ENCODE assay signal across 9 mouse cellular contexts in genomic region chr6:104028439-104029091, GRCm38 (mm10).
DNase-seq lines count a peak whose midpoint lies in the region; ATAC-seq and TF ChIP-seq lines count a peak whose summit lies in the region.
"Had no signal": no experiment of that assay in that cellular context is flagged by ENCODE, and none has a peak within 500 bp of the region (broad histone marks: within the 10 kb centered on the region; RNA-seq: fewer than 3 reads in every experiment).

No protein-coding gene starts in this region.

- no peak overlapping the region for H3K27ac ChIP-seq in layer of hippocampus, adult 2 months
- H3K27ac ChIP-seq in lung, embryonic 16.5 days (ENCODE audit: low read length), result no peak overlapping the region
- H3K27ac ChIP-seq: limb, embryonic 12.5 days had no signal

- no peaks in the 10 kb centered on the region for H3K4me1 ChIP-seq in E14TG2a.4 (replicated peaks; ENCODE audit: low read depth, low read length)
- no peaks in the 10 kb centered on the region for H3K4me1 ChIP-seq in lung, embryonic 16.5 days (replicated peaks; ENCODE audit: control insufficient read depth, insufficient read depth, low read length)
- H3K4me1 ChIP-seq: limb, embryonic 12.5 days had no signal

- peak; percentile 78 for DNase-seq in ZHBTc4 (ENCODE audit: low read depth, low spot score)
- DNase-seq in cerebellum, postnatal 4 days (ENCODE audit: low spot score in 2 of 2), result peak; percentile 69 to 86
- peak; percentile 41 for DNase-seq in gastrocnemius, postnatal 14 days
- peak; percentile 80 to 86 for DNase-seq in layer of hippocampus, adult 2 months (ENCODE audit: low spot score in 2 of 2)
- peak; percentile 70 for DNase-seq in retina, postnatal 7 days (ENCODE audit: low read depth, low spot score)

- H3K27me3 ChIP-seq in E14TG2a.4 (ENCODE audit: insufficient read depth, low read length), result no peaks in the 10 kb centered on the region
- no peaks in the 10 kb centered on the region for H3K27me3 ChIP-seq in lung, embryonic 16.5 days (ENCODE audit: control insufficient read depth, insufficient read depth, low read depth, low read length)
- H3K27me3 ChIP-seq: limb, embryonic 12.5 days had no signal

- H3K36me3 ChIP-seq in E14TG2a.4 (ENCODE audit: insufficient read depth, low read length), result no peaks in the 10 kb centered on the region
- H3K36me3 ChIP-seq in lung, embryonic 16.5 days (ENCODE audit: control insufficient read depth, insufficient read depth, low read length), result no peaks in the 10 kb centered on the region
- H3K36me3 ChIP-seq: limb, embryonic 12.5 days had no signal

- WGBS in lung, embryonic 16.5 days, result 7% methylated on average over 9 of the region's 9 CpGs

- H3K9ac ChIP-seq in lung, embryonic 16.5 days (ENCODE audit: low read length), result no peak overlapping the region
- H3K9ac ChIP-seq: limb, embryonic 12.5 days had no signal

- no peak overlapping the region for H3K4me2 ChIP-seq in lung, embryonic 16.5 days (ENCODE audit: low read depth, low read length)
- H3K4me2 ChIP-seq: limb, embryonic 12.5 days had no signal

- peak; percentile 53 for TF ChIP-seq CTCF in E14TG2a.4 (conservative IDR thresholded peaks at IDR 0.05; ENCODE audit: low read length)
- TF ChIP-seq CTCF in layer of hippocampus, adult 2 months (conservative IDR thresholded peaks at IDR 0.05), result peak; percentile 93

- peak; percentile 57 for ATAC-seq in lung, embryonic 16.5 days (ENCODE audit: low read depth)
- no peak for ATAC-seq in activated CD4-positive, CD25-positive, alpha-beta regulatory T cell, adult 4 months

- intact Hi-C loops in gastrocnemius, postnatal 14 days (cut with DNase I; ENCODE audit: low total_unique reads), result no loop called here

- H3K9me3 ChIP-seq in E14TG2a.4 (ENCODE audit: low read length), result peaks cover 9% of the 10 kb centered on the region
- no peaks in the 10 kb centered on the region for H3K9me3 ChIP-seq in lung, embryonic 16.5 days (ENCODE audit: control insufficient read depth, low read length)
- H3K9me3 ChIP-seq: limb, embryonic 12.5 days had no signal

- H3K4me3 ChIP-seq in E14TG2a.4 (replicated peaks; ENCODE audit: low read length), result no peak overlapping the region
- H3K4me3 ChIP-seq in layer of hippocampus, adult 2 months, result peak overlapping the region; percentile 19
- no peak overlapping the region for H3K4me3 ChIP-seq in lung, embryonic 16.5 days (ENCODE audit: low read length)
- H3K4me3 ChIP-seq: limb, embryonic 12.5 days had no signal
